Mouse (Mus musculus) cortical plate, adult 2 months (tissue): ENCODE measurements at regions not wholly inside any gene's neighbourhood (a gene's known extent, or its start where the extent isn't known, plus 50 kb on each side); places are given as distances from the start of the nearest gene placed in this dataset.

Experiments used
- CTCF ChIP-seq: fragments of 200-500 bp; IDR thresholded peaks from 2 replicates; pipeline ENCODE4 v1.5.1; 2011; ENCODE audit warnings: mild to moderate bottlenecking, control low read depth, low read length; ENCODE audit not compliant: insufficient read depth; ENCODE audit errors: extremely low read depth
- POLR2A ChIP-seq: fragments of 200-500 bp; IDR thresholded peaks from 2 replicates; pipeline ENCODE4 v1.6.1; 2011; ENCODE audit warnings: mild to moderate bottlenecking, low read length, control low read depth; ENCODE audit not compliant: insufficient read depth; ENCODE audit errors: extremely low read depth

- no peak for TF ChIP-seq CTCF
- TF ChIP-seq POLR2A = no peak
Observed at GRCm38 (mm10) chr14:64530541-64530940, 426.5 kb downstream of the Prss52 start.
